Mouse (Mus musculus) spleen, adult 2 months (tissue): ENCODE results near the gene Ddx50.

Experiments used
- CTCF ChIP-seq: fragments of 200-500 bp; IDR thresholded peaks from 2 replicates; pipeline ENCODE4 v1.5.1; 2011; ENCODE audit warnings: mild to moderate bottlenecking, inconsistent platforms; ENCODE audit not compliant: insufficient read depth, insufficient read length, insufficient replicate concordance; ENCODE audit errors: extremely low read depth
- POLR2A ChIP-seq: fragments of 200-500 bp; IDR thresholded peaks from 2 replicates; pipeline ENCODE4 v1.6.1; 2011; ENCODE audit warnings: low read depth, low read length, inconsistent platforms

DNA sequence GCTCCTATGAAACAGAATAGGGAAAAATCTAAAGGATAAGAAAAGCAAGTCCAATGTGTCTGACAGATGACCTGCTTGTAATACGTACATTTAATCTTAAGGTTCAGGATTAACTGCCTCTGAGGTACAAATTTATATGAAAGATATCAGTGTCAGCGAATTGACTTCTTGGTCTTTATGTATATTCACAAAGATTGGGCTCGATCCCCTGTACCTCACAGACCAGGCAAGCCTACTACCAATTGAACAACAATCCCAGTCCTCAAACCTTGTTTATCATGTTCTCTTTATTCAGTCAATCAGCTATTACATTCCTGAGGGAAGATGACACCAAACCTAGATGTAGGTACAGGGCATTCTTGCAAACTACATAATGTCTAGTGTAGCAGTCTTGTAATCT, 943 bp upstream of the Ddx50 start:
- TF ChIP-seq CTCF (no peak), POLR2A (no peak)
